Mouse (Mus musculus) testis, adult 2 months (tissue): ENCODE results near the gene Wbp11. TPM values are rescaled to one million over a fixed set of nuclear protein-coding genes. Genes with fewer than 3 reads are reported as not detected.
A peak's percentile ranks its signal among the peaks of the same experiment; 100 is the strongest.

ENCODE experiments used
- H3K27ac ChIP-seq: fragments of 200-500 bp; 2 replicates; pipeline ENCODE4 v1.5.1; 2012; ENCODE audit warnings: low read depth, low read length; ENCODE audit not compliant: control insufficient read depth, insufficient read depth
- H3K27me3 ChIP-seq: fragments of 200-500 bp; 2 replicates; pipeline ENCODE4 v1.6.1; 2012; ENCODE audit warnings: mild to moderate bottlenecking, low read length, moderate library complexity; ENCODE audit not compliant: control insufficient read depth, insufficient read depth
- H3K36me3 ChIP-seq: fragments of 200-500 bp; 2 replicates; pipeline ENCODE4 v1.6.1; 2012; ENCODE audit warnings: mild to moderate bottlenecking, low read length; ENCODE audit not compliant: control insufficient read depth, insufficient read depth
- H3K4me1 ChIP-seq: fragments of 200-500 bp; 2 replicates; pipeline ENCODE4 v1.6.1; 2012; ENCODE audit warnings: low read length; ENCODE audit not compliant: control insufficient read depth, insufficient read depth
- H3K4me3 ChIP-seq: fragments of 200-500 bp; 2 replicates; pipeline ENCODE4 v1.5.1; 2012; ENCODE audit warnings: low read depth, mild to moderate bottlenecking, low read length, moderate library complexity, mixed read lengths; ENCODE audit not compliant: control insufficient read depth
- CTCF ChIP-seq: fragments of 200-500 bp; IDR thresholded peaks from 2 replicates; pipeline ENCODE4 v1.5.1; 2012; ENCODE audit warnings: low read depth, mild to moderate bottlenecking, inconsistent platforms, low read length, moderate library complexity; ENCODE audit not compliant: control insufficient read depth, insufficient read depth, insufficient replicate concordance
- POLR2A ChIP-seq: fragments of 200-500 bp; IDR thresholded peaks from 2 replicates; pipeline ENCODE4 v1.6.1; 2012; ENCODE audit warnings: low read depth, mild to moderate bottlenecking, inconsistent platforms, low read length, moderate library complexity; ENCODE audit not compliant: control insufficient read depth
- polyA plus RNA-seq: library from polyadenylated mRNA; depleted of rRNA; stranded (reverse); fragments of >200 nt; gene quantifications from 2 replicates; pipeline ENCODE4 v1.2.3, GENCODE M21; 2012

Gene Wbp11
- polyA plus RNA-seq, 1 experiment, result 252 TPM

DNA sequence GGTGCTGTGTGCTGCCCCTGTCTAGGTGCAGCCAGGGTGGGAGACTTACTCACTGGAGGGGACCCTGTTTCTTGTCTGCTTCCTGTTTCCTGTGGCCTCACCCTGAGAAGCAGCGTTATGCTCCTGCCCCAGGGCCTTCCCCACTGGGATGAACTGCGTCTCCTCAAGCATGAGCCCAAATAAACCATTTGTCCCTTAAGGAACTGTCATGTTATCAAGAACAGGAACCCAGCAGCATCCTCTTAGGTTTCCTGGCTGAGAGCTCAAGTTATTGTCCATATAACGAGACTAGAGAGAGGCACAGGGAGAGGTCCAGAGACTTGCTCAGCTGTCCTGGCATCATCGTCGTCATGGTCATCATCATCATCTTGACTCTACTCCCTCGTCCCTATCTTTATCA is 22.2 kb upstream of the Wbp11 start:
- H3K36me3 ChIP-seq, result no peaks in the 10 kb centered on the region
- no peak overlapping the region for H3K27ac ChIP-seq
- H3K4me3 ChIP-seq, result no peak overlapping the region
- TF ChIP-seq CTCF (no peak), POLR2A (no peak)
- H3K4me1 ChIP-seq, result no peaks in the 10 kb centered on the region
- H3K27me3 ChIP-seq, result no peaks in the 10 kb centered on the region

DNA sequence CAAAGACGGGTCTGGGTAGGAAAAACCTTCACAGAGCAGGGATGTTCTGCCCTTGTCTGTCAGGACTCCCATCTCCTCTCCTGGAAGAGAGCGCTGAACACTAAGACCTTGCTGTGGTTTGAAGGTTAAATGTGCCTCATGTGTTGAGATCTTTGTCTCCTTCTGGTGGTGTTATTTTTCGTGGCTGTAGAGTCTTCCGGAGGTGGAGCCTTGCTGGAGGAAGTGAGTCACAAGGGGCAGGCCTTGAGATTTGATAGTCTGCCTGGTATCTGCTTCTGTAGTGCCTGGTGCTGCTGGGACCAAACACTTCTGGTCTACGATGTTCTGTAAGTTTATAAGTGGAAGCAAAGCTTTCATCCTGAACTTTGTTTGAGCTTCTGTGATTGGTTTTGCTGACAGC is 20.9 kb upstream of the Wbp11 start:
- Histone ChIP-seq H3K36me3 (no peaks in the 10 kb centered on the region), H3K4me1 (no peaks in the 10 kb centered on the region), H3K27me3 (no peaks in the 10 kb centered on the region), H3K4me3 (no peak overlapping the region), H3K27ac (no peak overlapping the region; the same call in 1 of the 2 replicates)
- TF ChIP-seq CTCF (no peak), POLR2A (no peak)

DNA sequence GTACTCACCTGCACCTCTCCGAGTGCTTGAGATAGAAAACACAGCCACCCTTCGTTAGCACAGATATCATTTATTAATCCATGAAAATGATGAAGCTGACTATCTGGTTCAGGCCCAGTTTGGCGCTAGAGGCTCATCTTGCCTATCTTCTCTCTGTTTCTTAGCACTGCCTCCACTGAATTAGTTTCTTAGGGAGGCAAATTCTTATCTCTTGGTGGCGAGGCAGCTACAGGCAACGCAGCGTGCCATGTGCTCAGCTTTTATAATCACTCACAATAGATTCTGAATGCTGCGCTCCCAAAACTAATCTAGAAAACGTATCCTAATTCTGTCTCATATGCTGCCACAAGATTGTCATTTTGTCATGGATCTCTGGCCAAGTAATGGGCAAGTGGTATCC is 20.4 kb upstream of the Wbp11 start:
- H3K36me3 ChIP-seq, result no peaks in the 10 kb centered on the region
- TF ChIP-seq CTCF (no peak), POLR2A (no peak)
- H3K27ac ChIP-seq, result no peak overlapping the region; the same call in 1 of the 2 replicates
- no peaks in the 10 kb centered on the region for H3K4me1 ChIP-seq
- H3K4me3 ChIP-seq, result no peak overlapping the region
- no peaks in the 10 kb centered on the region for H3K27me3 ChIP-seq

DNA sequence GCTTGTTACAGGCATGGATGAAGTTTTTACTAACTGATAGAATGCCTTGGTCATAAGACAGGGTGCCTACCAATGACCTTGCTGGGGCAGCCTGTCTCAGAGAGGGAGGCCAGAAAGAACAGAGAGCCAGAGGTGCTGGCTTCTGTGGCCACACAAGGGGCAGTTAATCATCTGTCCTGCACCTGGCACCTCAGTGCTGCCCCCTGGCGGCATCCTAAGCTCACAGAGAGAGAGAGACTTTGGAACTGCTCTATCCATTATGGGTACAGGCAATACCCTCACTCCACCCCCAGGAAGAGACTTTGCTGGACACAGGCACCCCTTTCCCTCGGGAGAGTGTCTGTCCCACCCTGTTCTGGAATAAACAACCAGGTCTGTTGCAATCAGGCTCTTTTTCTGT is 19.8 kb upstream of the Wbp11 start:
- Histone ChIP-seq H3K27me3 (no peaks in the 10 kb centered on the region), H3K4me1 (no peaks in the 10 kb centered on the region), H3K4me3 (no peak overlapping the region), H3K36me3 (no peaks in the 10 kb centered on the region), H3K27ac (no peak overlapping the region)
- TF ChIP-seq POLR2A (no peak), CTCF (peak; percentile 40; the same call in 1 of the 2 replicates)

DNA sequence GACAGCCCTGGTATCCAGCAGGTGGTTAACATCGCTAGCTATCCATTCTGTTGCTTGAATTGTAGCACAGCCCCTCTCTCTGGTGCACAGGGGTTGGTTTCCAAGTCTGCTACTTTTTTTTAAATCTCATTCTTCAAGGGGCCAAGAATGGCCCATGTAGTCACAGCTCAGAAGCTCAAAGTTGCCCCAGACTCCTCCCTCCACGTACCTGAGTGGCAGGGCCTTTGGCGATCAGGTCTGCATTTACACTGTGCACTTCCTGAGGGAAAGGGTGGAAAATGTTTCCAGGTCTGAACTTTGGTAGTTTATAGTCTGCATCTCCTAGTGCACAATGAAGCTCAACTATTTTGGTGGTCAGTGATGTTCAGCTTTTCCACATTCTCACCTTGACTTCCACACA is 19.2 kb upstream of the Wbp11 start:
- no peaks in the 10 kb centered on the region for H3K4me1 ChIP-seq
- no peaks in the 10 kb centered on the region for H3K36me3 ChIP-seq
- H3K4me3 ChIP-seq, result no peak overlapping the region
- H3K27ac ChIP-seq, result no peak overlapping the region
- no peaks in the 10 kb centered on the region for H3K27me3 ChIP-seq
- TF ChIP-seq POLR2A (no peak), CTCF (no peak)

DNA sequence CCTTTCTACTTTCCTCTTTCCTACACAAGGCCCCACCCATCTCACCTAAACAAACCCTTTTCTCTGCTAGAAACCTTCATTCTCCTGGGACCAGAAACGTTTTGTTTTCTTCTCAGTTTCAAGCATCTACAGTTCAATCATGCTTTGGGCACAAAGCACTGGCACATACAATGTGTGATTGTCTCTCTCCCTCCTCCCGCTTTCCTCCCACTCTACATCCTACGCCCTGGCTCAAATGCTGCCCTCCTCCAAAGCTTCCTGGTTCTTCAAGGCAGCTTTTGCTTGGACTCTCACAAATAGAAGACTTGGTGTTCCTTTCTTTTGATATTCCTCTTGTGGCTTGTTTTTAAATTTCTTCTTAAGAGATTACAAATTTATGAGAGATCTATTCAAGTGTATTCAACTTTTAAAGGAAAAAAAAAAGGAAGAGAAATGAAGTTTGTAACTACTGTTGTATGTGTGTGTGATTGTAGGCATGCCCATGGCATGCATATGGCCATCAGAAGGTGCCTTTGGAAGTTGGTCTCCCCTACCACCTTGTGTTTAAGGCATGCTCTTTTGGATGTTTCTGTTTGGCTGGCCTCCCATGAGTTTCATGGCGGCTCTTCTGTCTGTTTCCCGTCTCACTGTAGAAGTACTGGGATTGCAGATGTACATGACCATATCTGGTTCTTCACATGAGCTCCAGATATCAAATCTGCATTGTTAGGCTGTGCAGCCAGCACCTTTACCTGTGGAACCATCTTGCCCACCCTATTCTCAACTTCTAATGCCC is 17.9 kb upstream of the Wbp11 start:
- Histone ChIP-seq H3K4me1 (no peaks in the 10 kb centered on the region), H3K4me3 (no peak overlapping the region), H3K36me3 (no peaks in the 10 kb centered on the region), H3K27ac (no peak overlapping the region), H3K27me3 (no peaks in the 10 kb centered on the region)
- TF ChIP-seq POLR2A (no peak), CTCF (no peak)

DNA sequence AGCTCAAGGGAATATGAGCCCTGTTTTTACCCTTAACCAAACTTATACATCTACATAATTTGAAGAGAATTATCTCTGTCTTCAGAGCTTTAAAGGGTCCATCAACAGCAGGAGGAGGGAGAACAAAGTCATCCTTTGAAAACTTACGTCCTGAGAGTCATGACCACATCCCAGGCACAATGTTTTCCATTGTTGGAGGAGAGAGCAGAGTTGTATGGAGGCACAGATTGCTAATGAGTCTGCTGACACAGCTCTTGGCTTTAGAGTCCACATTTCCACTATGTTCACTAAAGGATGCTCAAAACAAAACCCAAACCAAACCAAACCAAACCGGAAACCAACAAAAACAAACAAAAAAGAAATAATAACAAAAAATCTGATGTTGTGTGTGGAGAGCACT is 16.9 kb upstream of the Wbp11 start:
- Histone ChIP-seq H3K4me1 (no peaks in the 10 kb centered on the region), H3K27ac (no peak overlapping the region), H3K36me3 (no peaks in the 10 kb centered on the region), H3K4me3 (no peak overlapping the region), H3K27me3 (no peaks in the 10 kb centered on the region)
- TF ChIP-seq POLR2A, result no peak
- no peak for TF ChIP-seq CTCF
